Mouse (Mus musculus): ENCODE measurements around the gene Cltc.

GRCm38 (mm10) chr11:86731443-86731842 is 25.9 kb downstream of the Cltc start:
- no peak for TF ChIP-seq CTCF (conservative IDR thresholded peaks at IDR 0.05; ENCODE audit: low read length)
- no peak for TF ChIP-seq NANOG (IDR thresholded peaks at IDR 0.05; ENCODE audit: borderline replicate concordance, low read length)

All from E14TG2a.4 (cell line).